Mouse (Mus musculus) CH12.LX (cell line): ENCODE data around the gene Ccnd3. TPM values are rescaled to one million over a fixed set of nuclear protein-coding genes. Genes with fewer than 3 reads are reported as not detected.
A peak's percentile ranks its signal among the peaks of the same experiment; 100 is the strongest.
"Not testable (repeated sequence)": the region's sequence is repeated elsewhere in the genome, so short reads cannot be mapped to it uniquely, and the experiment has no call there.

ENCODE experiments used
- DNase-seq: peaks from one replicate; pipeline ENCODE4 v3.0.0-alpha.2; 2013; ENCODE audit errors: extremely low read depth
- H3K27ac ChIP-seq: 2 replicates; pipeline ENCODE4 v1.5.1; 2012; ENCODE audit warnings: low read depth, mild to moderate bottlenecking, control low read depth, moderate library complexity; ENCODE audit not compliant: insufficient read depth
- H3K27me3 ChIP-seq: replicated peaks from 2 replicates; pipeline ENCODE3; 2012; ENCODE audit warnings: inconsistent platforms
- H3K36me3 ChIP-seq, 2 experiments: replicated peaks in 1 of 2; 2 replicates each; pipeline versions ENCODE3 to v1.6.1; 2012; ENCODE audit warnings: inconsistent platforms in 1 of 2, low read length in 1 of 2, mild to moderate bottlenecking in 1 of 2, mixed read lengths in 1 of 2, moderate library complexity in 1 of 2; ENCODE audit not compliant: control insufficient read depth in 1 of 2, insufficient read depth in 1 of 2
- H3K4me1 ChIP-seq, 2 experiments: 2 replicates each; pipeline ENCODE4 v1.6.1; 2012; ENCODE audit warnings: inconsistent platforms in 1 of 2, moderate library complexity in 1 of 2; ENCODE audit not compliant: insufficient read depth in 2 of 2, control insufficient read depth in 1 of 2
- H3K4me2 ChIP-seq: 2 replicates; pipeline ENCODE4 v1.6.1; 2012; ENCODE audit warnings: low read depth, mild to moderate bottlenecking, control low read depth; ENCODE audit not compliant: poor library complexity, insufficient read depth, severe bottlenecking
- H3K4me3 ChIP-seq, 3 experiments: fragments of 150-350 bp in 1 of 3; sonication (generic) in 1 of 3; replicated peaks in 1 of 3; 2 replicates each; pipeline versions ENCODE3 to v1.5.1; 2011 to 2012; ENCODE audit warnings: low read depth in 2 of 3, low read length in 2 of 3, mild to moderate bottlenecking in 2 of 3, moderate library complexity in 2 of 3, control low read depth in 1 of 3, improper control_type of control experiment in 1 of 3, inconsistent platforms in 1 of 3, mixed read lengths in 1 of 3; ENCODE audit not compliant: poor library complexity in 1 of 3
- H3K79me2 ChIP-seq: replicated peaks from 2 replicates; pipeline ENCODE4 v1.6.1; 2012; ENCODE audit warnings: mild to moderate bottlenecking, moderate library complexity; ENCODE audit not compliant: control insufficient read depth, poor library complexity, insufficient read depth, severe bottlenecking; ENCODE audit errors: extremely low read depth
- H3K9ac ChIP-seq: 2 replicates; pipeline ENCODE4 v1.6.1; 2012; ENCODE audit warnings: low read depth, mild to moderate bottlenecking, control low read depth, moderate library complexity; ENCODE audit not compliant: insufficient read depth
- H3K9me3 ChIP-seq: replicated peaks from 2 replicates; pipeline ENCODE3; 2012; ENCODE audit warnings: low read length, inconsistent platforms, mixed read lengths
- CTCF ChIP-seq, 2 experiments: IDR thresholded peaks in 1 of 2; conservative IDR thresholded peaks in 1 of 2; 2 replicates each; pipeline ENCODE4 v1.5.1; 2011 to 2012; ENCODE audit warnings: low read depth in 2 of 2, low read length in 2 of 2, improper control_type of control experiment in 1 of 2, inconsistent platforms in 1 of 2, mild to moderate bottlenecking in 1 of 2, moderate library complexity in 1 of 2
- E2F4 ChIP-seq: IDR thresholded peaks from 2 replicates; pipeline ENCODE4 v1.6.1; 2011; ENCODE audit warnings: low read depth, low read length, improper control_type of control experiment; ENCODE audit not compliant: insufficient replicate concordance
- EP300 ChIP-seq: IDR thresholded peaks from 2 replicates; pipeline ENCODE4 v1.6.1; 2011; ENCODE audit warnings: low read length, improper control_type of control experiment
- ETS1 ChIP-seq: conservative IDR thresholded peaks from 2 replicates; pipeline ENCODE4 v1.6.1; 2012; ENCODE audit warnings: low read depth, mild to moderate bottlenecking, inconsistent platforms, low read length, improper control_type of control experiment, moderate library complexity
- GABPA ChIP-seq: IDR thresholded peaks from 2 replicates; pipeline ENCODE4 v1.6.1; 2012; ENCODE audit warnings: low read depth, low read length, improper control_type of control experiment, inconsistent platforms; ENCODE audit not compliant: insufficient replicate concordance
- IRF4 ChIP-seq: IDR thresholded peaks from 2 replicates; pipeline ENCODE4 v1.6.1; 2014; ENCODE audit warnings: low read depth, mild to moderate bottlenecking, inconsistent platforms, low read length, improper control_type of control experiment
- KAT2A ChIP-seq: IDR thresholded peaks from 2 replicates; pipeline ENCODE4 v1.6.1; 2012; ENCODE audit warnings: low read length, improper control_type of control experiment, inconsistent platforms; ENCODE audit not compliant: insufficient replicate concordance
- MAX ChIP-seq: IDR thresholded peaks from 2 replicates; pipeline ENCODE4 v1.6.1; 2011; ENCODE audit warnings: low read length, improper control_type of control experiment
- NRF1 ChIP-seq: IDR thresholded peaks from 2 replicates; pipeline ENCODE4 v1.6.1; 2014; ENCODE audit warnings: low read depth, mild to moderate bottlenecking, inconsistent platforms, low read length, improper control_type of control experiment, moderate library complexity
- POLR2A ChIP-seq: IDR thresholded peaks from 2 replicates; pipeline ENCODE4 v1.6.1; 2011; ENCODE audit warnings: low read depth, mild to moderate bottlenecking, improper control_type of control experiment, low read length
- POLR2AphosphoS2 ChIP-seq: IDR thresholded peaks from 2 replicates; pipeline ENCODE4 v1.6.1; 2011; ENCODE audit warnings: low read depth, low read length, improper control_type of control experiment
- RCOR1 ChIP-seq: conservative IDR thresholded peaks from 2 replicates; pipeline ENCODE4 v1.6.1; 2012; ENCODE audit warnings: low read depth, mild to moderate bottlenecking, inconsistent platforms, low read length, improper control_type of control experiment
- SMC3 ChIP-seq: IDR thresholded peaks from 2 replicates; pipeline ENCODE4 v1.6.1; 2011; ENCODE audit warnings: low read depth, low read length, improper control_type of control experiment
- TCF12 ChIP-seq: IDR thresholded peaks from 2 replicates; pipeline ENCODE4 v1.6.1; 2014; ENCODE audit warnings: low read depth, mild to moderate bottlenecking, inconsistent platforms, low read length, improper control_type of control experiment
- UBTF ChIP-seq: IDR thresholded peaks from 2 replicates; pipeline ENCODE4 v1.6.1; 2012; ENCODE audit warnings: low read depth, mild to moderate bottlenecking, inconsistent platforms, low read length, improper control_type of control experiment, moderate library complexity
- USF2 ChIP-seq: conservative IDR thresholded peaks from 2 replicates; pipeline ENCODE4 v1.6.1; 2011; ENCODE audit warnings: low read depth, low read length, improper control_type of control experiment
- ZC3H11A ChIP-seq: IDR thresholded peaks from 2 replicates; pipeline ENCODE4 v1.6.1; 2012; ENCODE audit warnings: low read depth, mild to moderate bottlenecking, inconsistent platforms, low read length, improper control_type of control experiment
- ZKSCAN1 ChIP-seq: IDR thresholded peaks from 2 replicates; pipeline ENCODE4 v1.6.1; 2012; ENCODE audit warnings: low read depth, inconsistent platforms, low read length, improper control_type of control experiment, borderline replicate concordance
- ZNF384 ChIP-seq: IDR thresholded peaks from 2 replicates; pipeline ENCODE4 v1.6.1; 2012; ENCODE audit warnings: low read depth, low read length, improper control_type of control experiment, inconsistent platforms
- dilution Hi-C: fragments of 300-500 bp; cut with MboI; formaldehyde crosslinking; loops from 2 replicates; pipeline ENCODE4 v1.14.3; 2020; ENCODE audit warnings: low sequenced_read_pairs; ENCODE audit not compliant: extremely low pct_unique_long_range_greater_than_20kb, extremely low pct_ligation_motif_present
- in situ Hi-C: fragments of 300-500 bp; cut with MboI; formaldehyde crosslinking; loops from 3 replicates; pipeline ENCODE4 v1.14.3; 2019; ENCODE audit warnings: low sequenced_read_pairs, low pct_ligation_motif_present, low pct_unique_long_range_greater_than_20kb, mixed read lengths
- polyA plus RNA-seq: library from polyadenylated mRNA; unstranded; fragments of >175 nt; gene quantifications from 2 replicates; pipeline ENCODE4 v1.2.1, GENCODE M21; 2012; ENCODE audit warnings: low read depth; ENCODE audit not compliant: insufficient read length
- total RNA-seq, 2 experiments: library from RNA; depleted of rRNA; stranded (reverse); fragments of 300-350 nt in 1 of 2; fragments of >200 nt in 1 of 2; gene quantifications; 2 replicates each; pipeline ENCODE4 v1.2.3; 2012 to 2014

The Ccnd3 gene
- total and polyA plus RNA-seq, 3 experiments, result 30.6 to 121 (median 48.7) TPM

DNA sequence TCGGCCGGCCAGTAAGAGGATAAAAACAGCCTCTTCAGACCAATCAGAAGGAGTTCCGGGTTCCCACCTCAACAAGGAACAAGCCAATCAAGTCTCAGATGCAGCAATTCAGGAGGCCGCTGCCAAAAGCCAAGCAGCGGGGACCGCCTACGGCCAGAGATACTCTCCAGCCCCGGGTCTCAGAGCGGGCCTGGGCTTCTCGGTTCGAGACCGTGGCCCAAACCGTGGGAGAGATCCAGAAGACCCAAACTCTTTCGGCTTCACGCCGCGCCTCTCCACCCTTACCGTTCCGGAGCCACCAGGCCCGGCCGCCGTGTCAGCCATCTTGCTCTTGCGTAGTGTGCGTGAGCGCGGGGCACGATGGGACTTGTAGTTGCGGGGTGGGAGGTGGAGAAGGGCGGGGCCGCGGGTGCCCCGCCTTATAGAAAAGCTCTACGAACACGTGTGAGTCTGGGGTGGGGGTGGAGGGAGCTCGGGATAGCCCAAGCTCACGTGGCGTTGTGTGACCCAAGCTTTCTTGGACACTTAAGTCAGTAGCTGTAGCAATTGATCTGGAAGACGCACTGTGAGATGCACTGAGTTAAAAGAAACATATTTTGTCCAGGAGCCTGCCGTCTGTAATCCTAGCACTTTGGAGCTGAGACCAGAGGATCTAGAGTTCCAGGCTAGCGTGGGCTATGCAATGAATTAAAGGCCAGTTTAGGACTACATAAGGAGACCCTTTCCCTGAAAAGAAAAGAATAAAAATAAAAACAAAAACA, 2.7 kb upstream of the Ccnd3 start, which contains the start of gene Taf8 (continued):
- peak; percentile 94; the same call in 1 of the 2 replicates for TF ChIP-seq KAT2A
- TF ChIP-seq NRF1, result peak; percentile 72
- no peak for TF ChIP-seq E2F4
- TF ChIP-seq POLR2AphosphoS2, result no peak; the same call in 1 of the 2 replicates
- peak; percentile 65; the same call in 1 of the 2 replicates for TF ChIP-seq GABPA
- TF ChIP-seq SMC3, result no peak
- peak; percentile 29; the same call in 1 of the 2 replicates for TF ChIP-seq USF2
- TF ChIP-seq IRF4, result peak; percentile 72
- TF ChIP-seq UBTF, result no peak
- peak; percentile 73 for TF ChIP-seq TCF12
- no peak for TF ChIP-seq ZC3H11A
- TF ChIP-seq RCOR1, result no peak

DNA sequence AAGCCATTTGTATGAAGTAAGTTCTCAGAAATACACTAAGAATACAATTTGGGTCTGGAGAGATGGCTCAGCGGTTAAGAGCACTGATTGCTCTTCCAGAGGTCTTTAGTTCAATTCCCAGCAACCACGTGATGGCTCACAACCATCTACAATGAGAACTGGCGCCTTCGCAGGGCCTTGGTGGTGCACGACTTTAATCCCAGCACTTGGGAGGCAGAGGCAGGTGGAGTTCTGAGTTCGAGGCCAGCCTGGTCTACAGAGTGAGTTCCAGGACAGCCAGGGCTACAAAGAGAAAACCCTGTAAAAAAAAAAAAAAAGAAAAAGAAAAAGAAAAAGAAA, 2.2 kb upstream of the Ccnd3 start:
- Histone ChIP-seq H3K36me3 (peaks cover 19 to 32% of the 10 kb centered on the region in 2 experiments), H3K4me1 (peaks cover 0 to 45% of the 10 kb centered on the region in 2 experiments; a peak in 3 of 4 replicates), H3K4me2 (0 out of 2 replicates have a peak overlapping the region, but pooled peaks have one; percentile 12)
- H3K9me3 ChIP-seq, H3K9ac ChIP-seq, in situ Hi-C loops, H3K27ac ChIP-seq, H3K27me3 ChIP-seq, dilution Hi-C loops, DNase-seq, H3K79me2 ChIP-seq, H3K4me3 ChIP-seq: not testable (repeated sequence)

DNA sequence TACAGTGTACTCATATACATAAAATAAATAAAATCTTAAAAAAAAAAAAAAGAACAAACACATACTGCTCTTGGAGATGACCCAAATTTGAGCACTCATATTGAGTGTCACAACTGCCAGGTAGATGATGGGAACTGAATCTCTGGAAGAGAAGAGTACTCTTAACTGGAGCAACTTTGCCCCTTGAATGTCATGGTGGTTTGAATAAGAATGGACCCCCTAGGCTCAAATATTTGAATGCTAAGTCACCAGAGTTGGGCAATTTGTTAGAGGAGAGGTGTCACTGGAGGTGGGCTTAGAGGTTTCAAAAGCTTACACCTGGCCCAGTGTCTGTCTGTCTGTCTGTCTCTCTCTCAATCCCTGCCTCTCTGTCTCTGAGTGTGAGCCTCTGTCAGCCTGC, 1.2 kb upstream of the Ccnd3 start:
- Histone ChIP-seq H3K9me3 (no peaks in the 10 kb centered on the region), H3K36me3 (peaks cover 11 to 23% of the 10 kb centered on the region in 2 experiments), H3K9ac (no peak overlapping the region), H3K4me3 (no peak overlapping the region), H3K79me2 (peaks cover 6% of the 10 kb centered on the region; the same call in 1 of the 2 replicates), H3K27me3 (peaks cover 10% of the 10 kb centered on the region), H3K4me2 (no peak overlapping the region), H3K4me1 (peaks cover 0 to 53% of the 10 kb centered on the region in 2 experiments; a peak in 3 of 4 replicates), H3K27ac (no peak overlapping the region)
- DNase-seq, result no peak
- TF ChIP-seq POLR2A (no peak), CTCF (conservative IDR thresholded peaks at IDR 0.05 in 1 of 2, IDR thresholded peaks at IDR 0.05 in 1 of 2; ENCODE audit: low read depth in 2 of 2, low read length in 2 of 2) (no peak), ETS1 (no peak), ZKSCAN1 (no peak), NRF1 (no peak), EP300 (no peak), MAX (no peak), ZNF384 (no peak)
- dilution Hi-C loops (no loop called here), in situ Hi-C loops (no loop called here)
